Mouse (Mus musculus) adrenal gland, postnatal 25 days (tissue): ENCODE measurements at regions not wholly inside any gene's neighbourhood (a gene's known extent, or its start where the extent isn't known, plus 50 kb on each side); places are given as distances from the start of the nearest gene placed in this dataset.

Experiments used
- DNase-seq: peaks from one replicate; pipeline ENCODE4 v3.0.0; 2021; ENCODE audit warnings: mixed read lengths

DNA sequence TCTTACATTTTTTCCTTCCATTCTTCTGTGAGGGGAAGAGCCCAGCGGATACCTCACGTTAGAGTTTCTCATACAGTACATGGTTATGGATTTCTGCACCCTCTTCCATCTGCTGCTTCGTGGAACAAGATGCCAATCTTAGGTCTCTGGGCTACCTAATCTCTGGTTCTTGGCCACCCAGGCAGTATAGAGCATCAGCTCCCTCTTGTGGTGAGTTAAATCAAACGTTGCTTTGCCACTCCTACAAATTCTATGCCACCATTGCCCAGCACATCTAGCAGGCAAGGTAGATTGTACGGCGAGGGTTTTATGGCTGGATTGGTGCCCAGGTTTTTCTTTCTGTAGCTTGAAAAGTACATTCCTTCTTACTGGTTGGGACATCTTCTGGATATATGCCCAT is 889.7 kb upstream of the Slc10a2 start:
- DNase-seq: no peak

DNA sequence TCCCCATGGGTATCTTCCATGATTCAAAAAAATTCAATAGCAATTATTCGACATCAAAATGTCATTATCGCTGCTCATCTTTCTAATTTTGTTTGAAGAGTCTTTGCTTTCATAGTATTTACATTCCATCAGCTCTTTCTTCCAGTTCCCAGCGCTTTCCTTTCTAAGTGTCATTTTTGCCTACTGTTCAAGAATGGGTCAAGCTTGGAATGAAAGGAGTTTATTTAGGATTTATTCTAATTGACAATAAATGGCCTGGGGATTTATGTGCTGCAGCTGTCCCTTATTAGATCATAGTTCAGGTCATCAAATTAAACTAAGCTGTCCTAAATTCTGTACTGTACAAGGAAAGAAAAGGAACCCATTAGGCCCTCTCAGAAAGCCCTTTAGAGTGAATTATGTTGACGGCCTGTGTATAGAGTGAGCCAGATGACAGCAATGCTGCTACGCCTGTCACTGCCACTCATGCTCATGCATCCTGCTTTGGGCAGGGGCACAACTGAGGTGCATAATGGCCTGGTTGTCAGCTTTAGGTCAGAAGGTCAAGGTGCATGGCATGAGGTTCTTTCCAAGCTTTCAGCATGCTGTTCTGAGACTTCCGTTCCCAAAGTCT is 860.4 kb upstream of the Slc10a2 start:
- DNase-seq: no peak

DNA sequence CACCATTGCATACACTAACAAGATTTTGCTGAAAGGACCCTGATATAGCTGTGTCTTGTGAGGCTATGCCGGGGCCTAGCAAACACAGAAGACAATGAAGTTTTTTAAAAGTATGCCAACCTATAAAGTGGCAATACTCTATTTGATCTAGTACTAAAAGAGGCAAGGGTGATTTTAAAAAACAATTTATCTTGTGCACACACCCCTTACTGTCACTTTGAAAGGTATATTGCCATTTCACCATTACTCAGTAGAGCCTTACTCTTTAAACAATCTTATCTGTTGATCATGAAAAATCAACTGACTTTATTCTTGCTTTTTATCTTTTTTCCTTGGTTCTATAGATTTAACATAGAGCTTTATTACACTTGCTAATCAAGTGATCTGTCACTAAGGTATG is 859.1 kb upstream of the Slc10a2 start:
- no peak for DNase-seq

DNA sequence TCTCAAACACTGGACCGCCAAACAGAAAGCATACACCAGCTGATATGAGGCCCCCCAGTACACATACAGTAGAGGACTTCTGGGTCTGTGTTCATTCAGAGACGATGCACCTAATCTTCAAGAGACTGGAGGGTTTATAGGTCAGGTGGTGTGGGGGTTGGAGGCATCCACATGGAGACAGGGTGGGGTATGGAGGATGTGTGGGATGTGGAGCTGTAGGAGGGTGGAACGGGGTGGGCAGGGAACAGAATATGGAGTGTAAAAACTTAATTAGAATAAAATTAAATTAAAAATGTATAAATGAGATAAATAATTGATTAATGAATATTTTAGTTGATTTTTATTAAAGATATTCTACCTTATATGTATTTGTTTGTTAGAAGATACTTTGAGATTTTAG is 832.9 kb upstream of the Slc10a2 start:
- DNase-seq: no peak

DNA sequence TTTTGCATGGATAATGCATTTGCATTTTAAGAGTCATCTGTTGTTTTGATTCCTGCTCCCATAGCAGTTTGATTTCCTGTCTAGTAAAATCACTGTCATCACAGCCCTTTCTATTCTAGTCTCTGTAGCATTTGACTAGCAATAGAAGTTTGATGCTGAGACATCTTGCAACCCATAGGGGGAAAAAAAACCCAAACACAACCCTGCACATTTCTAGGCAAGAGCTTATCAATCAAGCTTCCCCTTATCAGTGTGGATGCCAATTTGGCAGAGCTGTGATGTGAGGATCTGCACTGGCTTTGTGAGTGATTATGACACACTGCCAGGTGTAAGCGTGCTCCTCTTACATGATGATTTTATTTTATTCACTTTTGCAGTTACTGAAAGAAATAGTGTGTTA is 813.0 kb upstream of the Slc10a2 start:
- no peak for DNase-seq
